Mouse (Mus musculus) forebrain, embryonic 10.5 days (tissue): ENCODE data around the gene 9330182L06Rik. TPM values are rescaled to one million over a fixed set of nuclear protein-coding genes. Genes with fewer than 3 reads are reported as not detected.

Experiments
- DNase-seq: peaks from one replicate; pipeline ENCODE4 v3.0.0-alpha.2; 2017; ENCODE audit warnings: low spot score; ENCODE audit errors: extremely low spot score
- H3K27ac ChIP-seq: fragments of 300-500 bp; sonication (generic); 2 replicates; pipeline ENCODE4 v1.5.1; 2016; ENCODE audit warnings: mild to moderate bottlenecking
- H3K27me3 ChIP-seq: fragments of 300-500 bp; sonication (generic); 2 replicates; pipeline ENCODE4 v1.6.1; 2016; ENCODE audit warnings: mild to moderate bottlenecking; ENCODE audit not compliant: poor library complexity, severe bottlenecking
- H3K36me3 ChIP-seq: fragments of 300-500 bp; sonication (generic); replicated peaks from 2 replicates; pipeline ENCODE4 v1.6.1; 2016; ENCODE audit warnings: mild to moderate bottlenecking, moderate library complexity
- H3K4me1 ChIP-seq: fragments of 300-500 bp; sonication (generic); 2 replicates; pipeline ENCODE4 v1.6.1; 2016
- H3K4me3 ChIP-seq: fragments of 300-500 bp; sonication (generic); 2 replicates; pipeline ENCODE4 v1.5.1; 2016; ENCODE audit warnings: mild to moderate bottlenecking, moderate library complexity
- H3K9me3 ChIP-seq: fragments of 300-500 bp; sonication (generic); 2 replicates; pipeline ENCODE4 v1.6.1; 2016; ENCODE audit warnings: mild to moderate bottlenecking, moderate library complexity
- WGBS: fragments of 180-500 bp; shearing (Covaris S2); methylation state at CpG from one replicate; pipeline ENCODE4 v1.1.7; 2016; 5-methylcytosine and 5-hydroxymethylcytosine counted together
- polyA plus RNA-seq: library from polyadenylated mRNA; unstranded; fragments of >200 nt; fragmentation: Nextera tagmentation; extraction: Ambion mirVana; gene quantifications from 2 replicates; pipeline ENCODE4 v1.2.1, GENCODE M21; 2016

9330182L06Rik gene
- polyA plus RNA-seq, 1 experiment from 2014 or later, result 2.1 TPM

DNA sequence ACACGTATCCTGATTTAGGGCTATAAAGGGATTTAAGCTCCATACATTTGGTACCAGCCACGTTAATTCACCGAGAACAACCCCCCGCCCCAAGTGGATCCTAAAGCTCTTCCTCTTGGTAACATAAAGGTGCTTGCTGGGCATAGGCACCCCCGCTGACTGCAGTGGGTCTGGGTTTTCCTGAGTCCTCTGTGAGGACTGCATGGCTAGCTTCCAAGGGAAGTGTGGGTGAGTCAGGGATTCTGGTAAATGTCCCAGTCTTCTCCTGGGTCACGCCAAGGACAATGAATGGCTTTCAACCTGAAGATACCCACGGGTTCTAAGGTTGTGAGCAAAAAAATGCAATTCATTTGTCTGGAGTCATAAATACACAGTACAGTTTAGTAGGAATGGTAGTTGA, 124.0 kb downstream of the 9330182L06Rik start:
- Histone ChIP-seq H3K27ac (no peak overlapping the region), H3K27me3 (no peaks in the 10 kb centered on the region), H3K36me3 (no peaks in the 10 kb centered on the region), H3K4me1 (no peaks in the 10 kb centered on the region), H3K9me3 (no peaks in the 10 kb centered on the region), H3K4me3 (no peak overlapping the region)
- WGBS, result 87% methylated on average over 7 of the region's 7 CpGs
- DNase-seq, result no peak

DNA sequence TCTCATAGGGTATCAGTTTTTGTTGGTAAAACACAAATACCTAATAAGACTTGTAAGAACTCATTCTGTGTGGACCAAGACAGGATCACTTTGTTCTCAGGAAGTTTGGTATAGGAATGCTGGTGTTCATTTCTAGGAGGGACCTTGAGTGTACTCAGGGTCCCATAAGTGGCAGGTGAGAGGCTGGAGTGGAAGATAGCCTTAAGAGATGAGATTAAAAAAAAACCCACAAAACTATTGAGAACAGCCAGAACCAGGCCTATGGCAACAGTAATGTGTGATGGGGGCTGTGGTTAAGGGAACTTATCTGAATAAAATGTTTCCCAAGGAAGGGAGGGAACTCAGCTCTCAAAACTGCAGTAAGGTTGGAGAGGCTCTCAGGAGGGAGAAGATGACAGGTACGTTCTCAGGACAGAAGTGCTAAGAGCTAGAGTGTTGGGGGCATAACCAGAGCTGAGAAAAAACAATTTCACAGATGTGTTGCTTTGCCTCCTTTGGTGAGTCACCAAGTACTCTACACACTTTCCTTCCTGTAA, 126.0 kb downstream of the 9330182L06Rik start:
- Histone ChIP-seq H3K4me3 (no peak overlapping the region), H3K27me3 (no peaks in the 10 kb centered on the region), H3K9me3 (no peaks in the 10 kb centered on the region), H3K4me1 (no peaks in the 10 kb centered on the region), H3K36me3 (no peaks in the 10 kb centered on the region), H3K27ac (no peak overlapping the region)
- no peak for DNase-seq
- 78% methylated on average over 1 of the region's 1 CpGs for WGBS

DNA sequence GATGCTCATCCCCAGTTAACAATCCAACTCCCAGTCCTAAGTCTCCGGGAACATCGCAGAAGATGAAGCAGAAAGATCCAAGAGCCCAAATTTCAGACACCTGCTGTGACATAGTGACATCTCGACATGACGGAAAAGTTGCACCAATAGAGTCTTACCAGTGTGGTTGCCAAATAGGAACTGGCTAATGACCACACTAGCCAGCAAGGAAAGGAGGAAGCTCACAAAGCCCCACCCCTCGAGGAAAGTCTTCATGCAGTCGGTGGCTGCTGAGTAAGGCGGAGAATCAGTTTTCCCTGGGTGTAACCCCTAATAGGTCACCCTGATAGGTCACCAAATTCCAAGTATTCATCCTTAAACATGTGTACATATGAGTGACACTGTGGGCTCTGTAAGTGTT, 151.2 kb downstream of the 9330182L06Rik start:
- Histone ChIP-seq H3K4me3 (no peak overlapping the region), H3K27me3 (no peaks in the 10 kb centered on the region), H3K9me3 (no peaks in the 10 kb centered on the region), H3K4me1 (no peaks in the 10 kb centered on the region), H3K36me3 (no peaks in the 10 kb centered on the region), H3K27ac (no peak overlapping the region)
- DNase-seq, result no peak
- WGBS, result 92% methylated on average over 7 of the region's 7 CpGs

DNA sequence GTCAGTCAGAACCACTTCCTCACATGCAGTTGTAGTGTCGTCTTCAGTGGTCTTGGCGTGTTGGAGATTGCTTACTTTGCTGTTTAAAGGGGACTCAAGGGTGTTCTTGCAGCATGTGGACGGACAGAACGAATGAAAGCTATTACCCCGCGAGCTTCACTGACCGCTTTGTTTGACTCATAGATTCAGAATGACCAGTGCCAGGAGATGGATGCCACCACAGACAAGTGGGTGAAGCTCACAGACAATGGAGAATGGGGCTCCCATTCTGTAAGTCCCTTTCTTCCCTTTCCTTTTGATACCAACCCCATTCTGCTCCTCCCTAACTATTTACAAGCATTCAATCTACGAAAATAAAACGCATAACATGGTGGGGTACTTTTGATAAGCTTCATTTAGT, 151.9 kb downstream of the 9330182L06Rik start:
- no peak overlapping the region for H3K4me3 ChIP-seq
- no peaks in the 10 kb centered on the region for H3K9me3 ChIP-seq
- WGBS, result 91% methylated on average over 9 of the region's 9 CpGs
- no peaks in the 10 kb centered on the region for H3K4me1 ChIP-seq
- H3K36me3 ChIP-seq, result no peaks in the 10 kb centered on the region
- no peaks in the 10 kb centered on the region for H3K27me3 ChIP-seq
- no peak overlapping the region for H3K27ac ChIP-seq
- no peak for DNase-seq

DNA sequence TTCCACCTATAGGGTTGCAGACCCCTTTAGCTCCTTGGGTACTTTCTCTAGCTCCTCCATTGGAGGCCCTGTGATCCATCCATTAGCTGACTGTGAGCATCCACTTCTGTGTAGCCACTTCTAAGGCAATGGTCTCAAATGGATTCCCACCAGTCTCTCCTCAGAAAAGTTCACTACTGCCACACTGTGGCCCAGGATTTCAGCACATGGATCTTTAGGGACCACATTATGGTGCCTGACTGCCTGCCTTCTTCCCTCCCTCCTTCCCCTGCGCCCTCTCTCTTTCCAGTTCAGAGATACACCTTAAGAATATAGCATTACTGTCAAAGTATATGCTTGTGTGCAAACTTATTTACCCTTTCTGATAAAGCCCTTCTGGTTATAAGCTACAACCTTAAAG, 154.0 kb downstream of the 9330182L06Rik start:
- Histone ChIP-seq H3K4me3 (no peak overlapping the region), H3K27me3 (no peaks in the 10 kb centered on the region), H3K9me3 (no peaks in the 10 kb centered on the region), H3K4me1 (no peaks in the 10 kb centered on the region), H3K36me3 (no peaks in the 10 kb centered on the region), H3K27ac (no peak overlapping the region)
- no peak for DNase-seq
- 33% methylated on average over 1 of the region's 1 CpGs for WGBS

DNA sequence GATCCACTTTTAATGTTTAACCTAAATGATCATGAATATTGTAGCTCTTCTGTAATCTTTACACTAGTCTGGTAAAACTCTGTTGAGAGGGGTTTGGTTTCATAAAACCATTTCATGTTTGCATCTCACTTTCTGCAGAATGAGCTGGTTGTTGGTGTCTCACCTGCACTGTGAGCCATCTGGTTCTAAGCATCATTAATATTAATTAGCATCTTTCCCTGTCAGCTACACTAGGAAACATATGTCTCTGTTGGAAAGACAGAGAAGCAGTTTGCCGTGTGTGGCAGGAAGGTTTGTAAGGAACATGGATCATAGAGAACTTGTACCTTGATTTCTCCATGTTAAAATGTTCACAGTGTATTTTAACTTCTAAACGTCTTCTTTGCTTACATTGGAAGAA, 158.5 kb downstream of the 9330182L06Rik start:
- Histone ChIP-seq H3K4me3 (no peak overlapping the region), H3K9me3 (no peaks in the 10 kb centered on the region), H3K36me3 (no peaks in the 10 kb centered on the region), H3K4me1 (no peaks in the 10 kb centered on the region), H3K27me3 (no peaks in the 10 kb centered on the region), H3K27ac (no peak overlapping the region)
- 82% methylated on average over 2 of the region's 2 CpGs for WGBS
- no peak for DNase-seq

DNA sequence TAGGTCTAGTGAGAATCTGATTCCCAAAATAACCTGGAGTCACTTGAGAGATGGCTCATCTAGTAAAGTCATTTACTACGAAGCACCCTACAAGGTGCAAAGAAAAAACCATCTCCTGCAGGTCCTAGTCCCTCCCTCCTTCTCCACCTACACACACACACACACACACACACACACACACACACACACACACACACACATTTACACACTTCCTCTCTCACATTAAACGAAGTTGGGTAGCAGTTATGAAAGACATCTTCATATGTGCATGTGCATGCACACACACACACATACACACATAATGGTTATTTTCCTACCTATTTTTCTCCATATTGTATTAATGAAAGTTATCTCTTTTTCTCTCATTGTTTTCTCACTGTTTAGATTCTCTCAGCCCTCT, 161.2 kb downstream of the 9330182L06Rik start:
- H3K27me3 ChIP-seq, result no peaks in the 10 kb centered on the region
- WGBS, result 88% methylated on average over 2 of the region's 2 CpGs
- H3K36me3 ChIP-seq, result no peaks in the 10 kb centered on the region
- DNase-seq, result no peak
- no peaks in the 10 kb centered on the region for H3K4me1 ChIP-seq
- H3K4me3 ChIP-seq, result no peak overlapping the region
- no peaks in the 10 kb centered on the region for H3K9me3 ChIP-seq
- H3K27ac ChIP-seq, result no peak overlapping the region

DNA sequence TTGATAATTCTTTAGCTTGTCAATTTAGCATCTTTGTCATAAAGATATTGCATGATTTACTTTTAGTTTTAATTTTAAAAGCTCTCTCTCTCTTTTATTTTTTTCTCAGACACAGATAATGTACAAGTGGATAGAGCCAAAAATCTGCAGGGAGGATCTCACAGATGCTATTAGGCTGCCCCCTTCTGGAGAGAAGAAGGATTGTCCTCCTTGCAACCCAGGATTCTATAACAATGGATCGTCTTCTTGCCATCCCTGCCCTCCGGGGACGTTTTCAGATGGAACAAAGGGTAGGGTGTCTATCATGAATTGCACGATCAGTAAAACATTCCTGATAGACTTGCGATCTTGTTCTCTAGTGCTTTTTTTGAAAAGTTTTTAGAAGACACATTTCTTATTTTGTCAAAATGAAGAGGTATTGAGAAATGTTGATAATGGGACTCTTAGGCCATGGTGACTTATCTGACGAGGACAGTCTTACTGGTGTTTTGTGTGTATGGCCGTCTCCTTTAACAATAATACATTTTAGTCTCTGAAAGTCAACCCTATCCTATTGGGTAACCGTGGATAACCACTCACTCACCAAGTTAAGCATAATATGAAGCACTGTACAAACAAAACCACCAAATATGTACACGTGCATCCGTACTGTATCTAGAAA, 161.8 kb downstream of the 9330182L06Rik start:
- H3K27ac ChIP-seq, result no peak overlapping the region
- H3K4me1 ChIP-seq, result no peaks in the 10 kb centered on the region
- DNase-seq, result peak; percentile 19
- no peaks in the 10 kb centered on the region for H3K36me3 ChIP-seq
- H3K4me3 ChIP-seq, result no peak overlapping the region
- WGBS, result 52% methylated on average over 10 of the region's 10 CpGs
- no peaks in the 10 kb centered on the region for H3K9me3 ChIP-seq
- H3K27me3 ChIP-seq, result no peaks in the 10 kb centered on the region

DNA sequence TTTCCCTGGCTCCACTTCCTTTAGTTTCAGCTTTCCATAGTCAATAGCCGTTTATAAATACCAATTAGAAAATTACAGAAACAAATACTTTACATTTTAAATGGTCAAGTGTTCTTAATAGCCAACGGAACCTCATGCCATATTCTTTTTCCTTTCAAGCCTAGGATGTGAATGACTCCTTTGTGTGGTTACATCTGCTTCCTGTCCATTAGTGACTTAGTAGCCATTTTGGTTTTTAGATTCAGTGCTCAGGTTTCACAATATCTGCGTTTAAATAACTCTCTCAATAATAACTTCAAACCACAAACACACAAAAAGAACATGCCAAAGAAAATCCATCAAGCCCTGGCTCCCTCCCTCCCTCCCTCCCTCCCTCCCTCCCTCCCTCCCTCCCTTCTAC, 162.8 kb downstream of the 9330182L06Rik start:
- Histone ChIP-seq H3K4me1 (no peaks in the 10 kb centered on the region), H3K27ac (no peak overlapping the region), H3K9me3 (no peaks in the 10 kb centered on the region), H3K27me3 (no peaks in the 10 kb centered on the region), H3K4me3 (no peak overlapping the region), H3K36me3 (no peaks in the 10 kb centered on the region)
- no peak for DNase-seq
- 80% methylated on average over 3 of the region's 3 CpGs for WGBS

DNA sequence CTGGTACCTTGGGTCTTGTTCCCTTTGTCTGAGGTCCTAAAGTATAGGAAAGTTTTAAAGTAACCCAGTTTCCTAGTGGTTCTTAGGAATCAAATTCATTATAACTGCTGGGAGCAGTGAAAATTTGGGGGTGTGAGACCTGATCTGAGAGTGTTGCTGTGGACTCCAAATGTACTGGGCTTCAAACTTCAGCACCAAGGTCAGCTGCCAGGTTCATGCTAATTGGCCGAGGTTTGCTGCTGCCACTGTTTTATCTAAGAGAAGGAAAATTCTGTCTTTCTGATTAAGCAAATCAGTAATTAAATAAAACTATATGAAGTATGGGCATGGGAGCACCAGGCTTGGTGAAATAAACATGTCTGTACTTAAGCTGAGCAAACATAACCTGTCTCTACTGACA, 180.2 kb downstream of the 9330182L06Rik start:
- WGBS, result 16% methylated on average over 1 of the region's 1 CpGs
- no peaks in the 10 kb centered on the region for H3K4me1 ChIP-seq
- H3K4me3 ChIP-seq, result no peak overlapping the region
- no peaks in the 10 kb centered on the region for H3K9me3 ChIP-seq
- no peak for DNase-seq
- no peaks in the 10 kb centered on the region for H3K27me3 ChIP-seq
- no peak overlapping the region for H3K27ac ChIP-seq
- H3K36me3 ChIP-seq, result no peaks in the 10 kb centered on the region

DNA sequence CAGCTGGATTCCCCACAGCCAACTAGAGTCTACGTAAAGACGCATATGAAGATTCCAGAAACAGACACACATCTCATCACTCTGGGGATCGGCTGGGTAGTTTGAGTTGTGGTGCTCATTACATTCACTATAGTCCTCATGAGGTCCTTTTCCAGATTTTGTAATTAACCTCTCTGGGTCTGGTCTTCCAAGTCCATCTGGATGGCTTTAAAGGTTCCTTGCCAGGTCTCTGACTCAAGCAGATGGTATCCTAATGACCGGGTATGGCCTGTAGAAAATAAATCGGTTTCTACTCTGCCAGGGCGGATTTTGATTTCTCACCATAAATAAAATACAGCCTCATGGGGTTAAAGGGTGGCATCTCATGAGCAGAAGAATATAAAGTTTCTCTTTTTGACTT, 183.0 kb downstream of the 9330182L06Rik start:
- no peaks in the 10 kb centered on the region for H3K36me3 ChIP-seq
- H3K27me3 ChIP-seq, result no peaks in the 10 kb centered on the region
- no peak overlapping the region for H3K4me3 ChIP-seq
- no peaks in the 10 kb centered on the region for H3K9me3 ChIP-seq
- H3K4me1 ChIP-seq, result no peaks in the 10 kb centered on the region
- 94% methylated on average over 6 of the region's 6 CpGs for WGBS
- H3K27ac ChIP-seq, result no peak overlapping the region
- DNase-seq, result no peak

DNA sequence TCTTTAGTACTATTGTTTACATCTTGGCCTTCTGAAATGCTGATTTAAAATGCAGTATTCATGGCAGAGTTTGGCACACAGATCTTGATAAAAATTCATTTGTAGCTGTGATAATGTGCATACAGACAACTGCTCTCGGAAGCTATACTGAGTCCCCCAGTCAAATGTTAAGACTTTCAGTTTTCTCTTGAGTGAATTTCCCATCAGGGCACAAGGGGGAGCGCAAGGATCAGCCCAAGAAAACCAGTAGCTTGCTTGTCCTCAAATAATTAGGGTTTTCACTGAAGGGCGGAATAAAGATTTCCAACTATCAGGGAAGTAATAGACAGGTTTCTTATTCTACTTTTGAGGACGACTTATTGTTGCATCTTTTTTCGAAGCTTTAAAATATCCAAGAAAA, 183.7 kb downstream of the 9330182L06Rik start:
- Histone ChIP-seq H3K36me3 (no peaks in the 10 kb centered on the region), H3K27ac (no peak overlapping the region), H3K27me3 (no peaks in the 10 kb centered on the region), H3K4me3 (no peak overlapping the region), H3K4me1 (no peaks in the 10 kb centered on the region), H3K9me3 (no peaks in the 10 kb centered on the region)
- WGBS, result 71% methylated on average over 5 of the region's 5 CpGs
- DNase-seq, result no peak

DNA sequence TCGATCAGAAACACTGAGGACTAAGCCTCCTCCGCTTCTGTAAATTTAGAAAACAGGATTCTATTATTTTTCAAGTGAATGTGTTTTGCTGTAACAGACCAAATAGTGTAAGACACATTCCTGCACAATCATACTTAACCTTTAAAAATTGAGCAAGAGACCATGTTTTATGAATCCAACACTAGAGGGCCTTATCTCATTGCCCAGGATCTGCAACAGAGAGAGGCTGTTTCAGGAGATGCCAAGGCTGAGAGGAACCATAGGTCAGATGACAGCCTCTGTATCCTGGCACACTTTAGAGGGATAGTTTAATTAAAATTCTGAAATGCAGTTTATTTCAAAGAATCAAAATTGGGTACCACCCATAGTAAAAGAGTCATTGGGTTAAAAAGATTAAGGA, 187.4 kb downstream of the 9330182L06Rik start:
- no peaks in the 10 kb centered on the region for H3K36me3 ChIP-seq
- whole genome bisulfite sequencing, result 90% methylated on average over 2 of the region's 2 CpGs
- no peak overlapping the region for H3K4me3 ChIP-seq
- no peaks in the 10 kb centered on the region for H3K27me3 ChIP-seq
- no peak overlapping the region for H3K27ac ChIP-seq
- H3K9me3 ChIP-seq, result no peaks in the 10 kb centered on the region
- DNase-seq, result no peak
- H3K4me1 ChIP-seq, result no peaks in the 10 kb centered on the region

DNA sequence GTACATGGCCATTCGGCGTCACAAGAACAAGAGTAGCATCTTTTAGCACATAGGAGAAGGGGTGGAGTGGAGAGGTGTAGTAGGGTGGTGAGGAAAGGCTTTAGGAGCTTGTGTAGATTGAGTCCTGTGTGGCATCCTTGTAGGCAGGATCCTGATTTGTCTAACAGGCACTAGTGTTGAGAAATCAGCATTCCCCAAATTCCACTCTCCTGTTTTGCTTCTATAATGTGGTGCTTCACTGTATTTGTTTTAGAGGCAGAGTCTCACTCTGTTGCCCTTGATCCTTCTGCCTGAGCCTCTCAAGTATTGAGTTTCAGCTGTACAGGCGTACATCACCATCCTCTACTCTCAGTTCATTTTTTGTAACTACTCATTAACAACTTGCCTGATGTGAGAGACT, 211.7 kb downstream of the 9330182L06Rik start:
- 80% methylated on average over 3 of the region's 3 CpGs for WGBS
- H3K4me1 ChIP-seq, result no peaks in the 10 kb centered on the region
- no peak for DNase-seq
- H3K9me3 ChIP-seq, result no peaks in the 10 kb centered on the region
- no peaks in the 10 kb centered on the region for H3K27me3 ChIP-seq
- H3K27ac ChIP-seq, result no peak overlapping the region
- no peak overlapping the region for H3K4me3 ChIP-seq
- no peaks in the 10 kb centered on the region for H3K36me3 ChIP-seq
